Mouse (Mus musculus) macrophage (primary cell): ENCODE results near the gene Uap1. TPM values are rescaled to one million over a fixed set of nuclear protein-coding genes. Genes with fewer than 3 reads are reported as not detected.
"Not testable (repeated sequence)": the region's sequence is repeated elsewhere in the genome, so short reads cannot be mapped to it uniquely, and the experiment has no call there.

Experiments
- H3K27ac ChIP-seq: fragments of 350-480 bp; formaldehyde crosslinking; 2 replicates; pipeline ENCODE4 v1.9.0; 2021
- H3K36me3 ChIP-seq: fragments of 350-480 bp; formaldehyde crosslinking; 2 replicates; pipeline ENCODE4 v1.9.0; 2021; ENCODE audit errors: inconsistent target
- H3K4me3 ChIP-seq: fragments of 350-480 bp; formaldehyde crosslinking; 2 replicates; pipeline ENCODE4 v1.9.0; 2021; ENCODE audit errors: inconsistent target
- H3K79me2 ChIP-seq: fragments of 350-480 bp; formaldehyde crosslinking; 2 replicates; pipeline ENCODE4 v1.9.0; 2021; ENCODE audit errors: inconsistent target
- WGBS: methylation state at CpG from one replicate; pipeline ENCODE4 v1.1.7; 2026; ENCODE audit warnings: inconsistent platforms; ENCODE audit not compliant: missing documents; 5-methylcytosine and 5-hydroxymethylcytosine counted together
- polyA plus RNA-seq: library from polyadenylated mRNA; stranded (reverse); fragments of 250-400 nt; gene quantifications from 3 replicates; pipeline ENCODE4 v1.2.4, GENCODE M21; 2018; ENCODE audit warnings: inconsistent platforms

The Uap1 gene
- polyA plus RNA-seq, 1 experiment from 2014 or later, result 13.5 TPM

DNA sequence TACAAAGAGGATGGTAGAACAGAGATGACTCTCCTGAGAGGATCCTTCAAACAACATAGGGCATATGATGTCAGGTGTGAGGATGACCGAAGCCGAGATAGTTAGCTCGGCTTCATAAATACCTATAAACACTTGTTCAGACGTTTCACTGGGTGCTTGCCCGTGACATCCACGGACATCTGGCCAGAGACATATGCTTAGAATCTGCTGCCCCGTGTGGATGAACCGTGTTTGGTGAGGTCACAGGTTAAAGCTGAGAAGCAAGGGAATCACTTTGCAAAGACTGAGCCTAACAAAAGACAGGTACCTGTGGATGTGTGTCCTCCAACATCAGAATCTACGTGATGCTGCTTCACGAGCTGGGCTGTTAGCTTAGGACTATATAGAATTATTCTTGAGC, 62.5 kb downstream of the Uap1 start:
- Histone ChIP-seq H3K27ac (no peak overlapping the region), H3K79me2 (no peaks in the 10 kb centered on the region), H3K36me3 (no peaks in the 10 kb centered on the region), H3K4me3 (no peak overlapping the region)
- WGBS, result 89% methylated on average over 10 of the region's 10 CpGs

DNA sequence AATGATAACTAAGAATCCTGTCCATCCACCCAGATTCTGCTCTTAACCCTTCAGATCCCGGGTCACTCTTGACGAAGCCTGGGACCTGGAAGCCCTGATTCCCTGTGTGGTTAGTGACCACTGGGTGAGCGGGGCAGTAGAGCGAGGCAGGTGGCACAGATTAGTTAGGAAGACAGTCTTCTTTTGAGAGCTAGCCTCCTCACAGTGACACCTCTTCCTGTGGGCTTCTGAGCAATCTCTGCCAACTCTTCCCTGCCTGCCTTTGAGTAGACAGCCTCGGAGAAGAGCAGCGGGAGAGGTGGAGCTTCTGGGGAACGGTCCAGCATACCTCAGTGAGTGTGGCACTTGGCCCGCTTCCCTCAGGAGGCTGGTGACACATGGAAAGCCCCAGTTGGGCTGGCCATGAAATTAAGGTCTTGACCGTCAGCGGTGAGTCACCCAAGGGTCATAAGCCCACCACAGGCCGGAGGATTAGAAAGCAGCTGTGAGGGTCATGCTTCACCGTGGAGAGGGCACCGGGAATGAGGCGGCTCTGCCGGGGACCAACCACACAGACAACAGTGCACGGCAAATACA, 63.0 kb downstream of the Uap1 start:
- no peaks in the 10 kb centered on the region for H3K36me3 ChIP-seq
- 88% methylated on average over 14 of the region's 16 CpGs for WGBS
- no peak overlapping the region for H3K27ac ChIP-seq
- H3K4me3 ChIP-seq, result no peak overlapping the region
- no peaks in the 10 kb centered on the region for H3K79me2 ChIP-seq

DNA sequence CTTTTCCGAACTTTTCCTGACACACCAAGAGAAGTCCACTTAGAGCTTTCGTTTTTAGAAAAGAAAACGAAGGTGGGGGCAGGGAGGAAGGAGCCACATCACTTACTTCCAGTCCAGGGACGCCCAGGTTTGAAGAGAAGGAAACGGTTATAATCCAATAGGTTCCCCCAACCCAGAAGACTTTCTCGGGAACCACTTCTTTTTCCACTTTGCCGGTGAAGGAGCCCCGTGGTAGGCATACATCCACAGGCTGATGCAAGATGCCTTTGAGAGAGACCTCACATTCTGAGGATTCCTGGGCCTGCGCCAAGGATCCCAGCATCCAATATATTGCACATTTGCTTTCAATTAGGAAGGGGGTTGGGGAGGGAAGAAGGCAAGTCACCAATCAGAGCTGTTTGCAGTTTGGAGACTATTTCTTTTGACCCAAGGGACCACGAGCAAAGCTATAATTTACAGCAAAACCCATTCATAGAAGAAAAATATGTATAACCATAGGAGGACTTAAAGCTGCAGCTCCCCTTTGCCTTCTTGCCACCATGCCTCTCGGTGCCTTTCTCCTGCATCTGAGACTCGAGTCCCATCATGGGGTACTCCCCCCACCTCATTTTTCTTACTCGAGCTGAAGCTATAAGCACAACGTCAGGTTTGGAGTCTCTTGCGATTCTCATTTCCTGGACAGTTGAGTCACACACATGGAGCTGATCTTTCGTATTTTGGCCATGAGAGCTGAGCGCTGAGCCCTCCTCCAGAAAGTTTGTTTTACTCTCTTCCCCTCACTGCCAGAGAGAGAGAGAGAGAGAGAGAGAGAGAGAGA, 64.0 kb downstream of the Uap1 start, which contains the start of gene Ddr2:
TSS of gene Ddr2 (minus strand) at position 247 of the 817 bp plus-strand sequence.
- Histone ChIP-seq H3K27ac (no peak within 1 kb of the TSS), H3K4me3 (no peak within 1 kb of the TSS), H3K79me2 (no peaks in the 10 kb centered on the region), H3K36me3 (no peaks in the 10 kb centered on the region)
- WGBS, result 85% methylated on average over 17 of the region's 17 CpGs

DNA sequence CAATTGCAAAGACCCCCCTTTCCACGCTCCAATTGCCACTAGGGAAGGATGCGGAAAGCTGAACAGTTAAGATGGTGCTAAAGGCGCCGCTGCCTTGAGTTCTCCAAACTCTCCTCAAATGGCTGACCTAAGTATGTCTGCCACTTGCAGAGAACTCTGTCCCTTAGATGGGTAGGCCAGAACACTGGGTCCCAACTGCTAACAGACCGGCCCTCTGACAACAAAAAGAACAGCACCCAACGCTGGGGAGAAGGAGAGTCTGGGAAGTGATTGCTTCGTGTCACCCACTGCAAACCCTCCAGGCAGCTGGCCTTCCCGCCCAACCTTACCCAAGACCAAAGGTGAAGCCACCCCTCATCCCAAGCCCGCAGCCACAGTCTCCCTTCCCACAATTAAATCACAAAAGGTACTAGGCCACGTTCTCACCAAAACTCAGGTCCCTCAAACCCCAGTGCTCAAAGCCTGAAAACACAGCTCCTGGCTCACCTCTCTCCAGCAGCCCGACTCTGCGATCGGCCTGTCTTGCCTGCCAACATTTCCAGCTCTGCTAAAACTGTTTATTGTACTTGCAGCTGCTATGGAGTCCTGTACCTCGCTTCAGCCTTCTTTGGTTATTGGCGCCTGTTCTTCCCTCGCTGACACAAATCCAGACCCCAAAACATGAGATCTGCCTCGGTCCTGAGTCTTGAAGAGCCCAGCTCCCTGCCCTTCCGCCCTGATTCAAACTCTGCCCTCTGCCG, 64.8 kb downstream of the Uap1 start:
- H3K4me3 ChIP-seq, result no peak overlapping the region
- no peak overlapping the region for H3K27ac ChIP-seq
- H3K79me2 ChIP-seq, result no peaks in the 10 kb centered on the region
- 89% methylated on average over 19 of the region's 19 CpGs for WGBS
- H3K36me3 ChIP-seq, result no peaks in the 10 kb centered on the region

DNA sequence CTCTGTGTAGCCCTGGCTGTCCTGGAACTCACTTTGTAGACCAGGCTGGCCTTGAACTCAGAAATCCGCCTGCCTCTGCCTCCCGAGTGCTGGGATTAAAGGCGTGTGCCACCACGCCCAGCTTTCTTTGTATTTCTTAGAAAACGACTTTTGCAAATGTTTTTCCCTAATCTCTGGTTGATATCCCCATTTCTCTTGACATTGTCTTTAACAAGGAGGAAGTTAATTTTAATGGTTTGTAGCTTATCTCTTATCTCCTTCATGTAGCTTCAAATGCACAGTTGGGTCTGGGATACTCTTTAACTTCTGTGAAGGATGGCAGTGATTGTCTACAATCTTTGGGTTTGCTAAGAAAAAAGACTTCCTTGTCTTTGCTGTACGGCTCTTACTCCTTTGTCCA, 71.9 kb downstream of the Uap1 start:
- WGBS, result 87% methylated on average over 6 of the region's 6 CpGs
- H3K4me3 ChIP-seq, H3K36me3 ChIP-seq: not testable (repeated sequence)

More for the DNA sequence above, 71.9 kb downstream of the Uap1 start:
- H3K79me2 ChIP-seq, H3K27ac ChIP-seq: not testable (repeated sequence)

Other genes starting within 250 kb of the Uap1 start
- gene Ccdc190, start 246.3 kb downstream of the Uap1 start, polyA plus RNA-seq, result not detected in 3 replicates
- 2.1 to 18.2 TPM (median 5.7 TPM) in 3 replicates for gene Hsd17b7, start 205.7 kb downstream of the Uap1 start, polyA plus RNA-seq
- gene Ddr2, start 64.2 kb downstream of the Uap1 start, polyA plus RNA-seq, result 0.04 TPM in 1 of 3 replicates, not detected in the others
- gene Uhmk1, start 40.4 kb upstream of the Uap1 start, polyA plus RNA-seq, result 39.0 to 70.1 TPM (median 52.2 TPM) in 3 replicates
- not detected in 3 replicates for gene Sh2d1b2, start 57.8 kb upstream of the Uap1 start, polyA plus RNA-seq
- 0.91 to 2.3 TPM (median 1.9 TPM) in 3 replicates for gene Sh2d1b1, start 102.4 kb upstream of the Uap1 start, polyA plus RNA-seq
- gene Gm7694, start 131.4 kb upstream of the Uap1 start, polyA plus RNA-seq, result 0.98 to 1.6 TPM (median 1.2 TPM) in 3 replicates
- gene Spata46, start 133.8 kb upstream of the Uap1 start, polyA plus RNA-seq, result not detected in 3 replicates